Mouse (Mus musculus) cerebellum, postnatal 10 days (tissue): ENCODE data around the gene Exo1.

Source experiments
- DNase-seq, 2 experiments: peaks; one replicate each; pipeline ENCODE4 v3.0.0; 2021; ENCODE audit warnings: mixed read lengths in 2 of 2

Exo1 gene

GRCm38 (mm10) chr1:175880453-175881296 is at the start of gene Exo1:
Gene Exo1, plus strand, starts transcription at chr1:175880581.
- peak; percentile 92 for DNase-seq

- DNase-seq = no peak
These were observed 24.9 kb upstream of the Exo1 start for GRCm38 (mm10) chr1:175855515-175855914.

GRCm38 (mm10) chr1:175867050-175867449 is 13.3 kb upstream of the Exo1 start:
- no peak for DNase-seq

GRCm38 (mm10) chr1:175867558-175867957 is 12.8 kb upstream of the Exo1 start:
- peak; percentile 40 to 44 for DNase-seq

DNA sequence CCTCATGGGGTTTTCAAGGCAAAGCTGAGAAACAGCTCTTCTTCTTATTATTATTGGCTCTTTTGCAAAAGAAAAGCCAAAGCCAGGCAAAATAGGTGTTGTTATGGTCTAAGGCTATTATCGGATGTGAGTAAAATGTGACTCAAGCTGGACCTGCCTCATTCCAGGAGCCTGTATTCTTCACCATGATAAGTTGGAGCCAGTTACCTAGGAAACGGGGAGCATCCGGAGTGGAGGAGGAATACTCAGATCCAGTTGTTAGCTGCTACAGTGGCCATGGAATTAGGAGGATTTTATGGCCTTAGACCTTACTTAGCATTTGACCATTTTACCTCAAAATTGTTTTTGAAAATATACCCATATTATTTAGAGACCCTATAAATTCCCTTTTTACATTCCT is 9.7 kb upstream of the Exo1 start:
- DNase-seq = no peak

DNA sequence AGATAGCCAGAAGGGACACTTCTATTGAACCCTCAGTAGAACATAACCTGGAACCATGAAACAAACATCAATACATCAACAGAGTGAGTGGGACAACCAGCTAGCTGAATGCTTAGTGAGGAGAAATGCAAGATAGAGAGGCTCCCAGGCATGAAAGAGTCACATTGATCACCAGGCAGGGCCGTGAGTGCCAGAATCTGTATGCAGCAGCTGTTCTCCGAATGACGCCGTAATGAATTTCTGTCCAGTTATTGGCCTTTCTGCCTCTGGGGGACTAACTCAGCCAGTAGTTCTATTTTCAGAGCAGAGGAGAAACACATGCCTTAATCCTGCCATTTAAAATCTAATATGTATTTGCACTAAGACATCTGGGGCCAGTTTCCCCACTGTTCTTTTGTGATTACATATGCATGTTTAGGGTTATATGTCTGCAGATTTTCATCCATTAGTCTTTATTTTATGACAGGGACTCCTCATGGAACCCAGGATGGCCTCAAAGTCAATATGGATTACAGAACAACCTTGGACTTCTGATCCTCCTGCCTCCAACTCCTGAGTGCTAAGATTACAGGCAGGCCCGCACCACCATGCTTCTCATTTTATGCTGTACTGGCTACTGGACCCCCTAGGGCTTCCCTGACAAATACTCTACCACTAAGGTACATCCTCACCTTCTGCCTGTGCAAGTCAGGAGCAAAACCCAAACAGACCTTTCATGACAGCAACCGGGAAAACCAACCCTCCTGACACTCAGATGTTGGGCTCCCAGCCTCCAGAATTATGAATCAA is 8.2 kb upstream of the Exo1 start:
- peak; percentile 6 to 27 for DNase-seq

- peak; percentile 7 to 9 for DNase-seq
These were observed 3.0 kb downstream of the Exo1 start for GRCm38 (mm10) chr1:175883398-175883797.

DNA sequence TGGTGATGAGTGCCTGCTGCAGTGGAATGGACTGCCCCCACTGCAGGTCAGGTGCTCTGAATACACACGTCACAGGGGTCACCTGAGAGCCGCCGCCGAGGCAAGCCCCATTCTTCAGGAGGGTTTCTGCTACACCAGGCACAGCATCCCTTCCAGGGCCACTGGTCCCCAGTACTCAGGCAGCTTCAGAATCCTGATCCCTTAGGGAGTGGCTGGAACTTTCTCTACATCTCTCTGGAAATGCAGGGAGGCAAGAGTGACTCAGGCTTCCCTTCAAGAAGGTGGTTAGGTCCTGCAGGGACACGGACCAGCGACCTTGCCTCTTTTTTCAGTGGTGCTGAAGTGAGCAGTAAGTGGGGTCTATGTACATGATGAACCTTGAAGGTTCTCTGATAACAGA is 12.9 kb downstream of the Exo1 start:
- DNase-seq = no peak

- DNase-seq = no peak
These were observed 13.3 kb downstream of the Exo1 start for GRCm38 (mm10) chr1:175893726-175894125.

DNA sequence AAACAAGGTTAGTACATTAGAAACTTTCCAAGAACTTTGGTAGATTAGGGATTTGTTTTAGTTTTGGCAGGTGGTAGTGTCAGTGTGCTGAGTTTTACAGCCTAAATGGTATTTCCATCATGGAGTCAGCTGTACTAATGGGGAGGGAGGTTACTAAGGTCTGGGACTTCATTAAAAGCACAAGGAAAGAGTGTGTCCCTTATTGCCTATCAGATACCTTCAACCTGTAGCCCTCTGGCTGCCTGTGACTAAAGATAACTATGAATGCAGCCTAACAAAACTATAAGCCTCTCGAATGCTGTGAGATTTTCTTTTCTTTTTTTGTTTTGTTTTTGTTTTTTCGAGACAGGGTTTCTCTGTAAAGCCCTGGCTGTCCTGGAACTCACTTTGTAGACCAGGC is 30.8 kb downstream of the Exo1 start:
- no peak for DNase-seq

GRCm38 (mm10) chr1:175912038-175912437 is 31.7 kb downstream of the Exo1 start:
- no peak for DNase-seq

DNA sequence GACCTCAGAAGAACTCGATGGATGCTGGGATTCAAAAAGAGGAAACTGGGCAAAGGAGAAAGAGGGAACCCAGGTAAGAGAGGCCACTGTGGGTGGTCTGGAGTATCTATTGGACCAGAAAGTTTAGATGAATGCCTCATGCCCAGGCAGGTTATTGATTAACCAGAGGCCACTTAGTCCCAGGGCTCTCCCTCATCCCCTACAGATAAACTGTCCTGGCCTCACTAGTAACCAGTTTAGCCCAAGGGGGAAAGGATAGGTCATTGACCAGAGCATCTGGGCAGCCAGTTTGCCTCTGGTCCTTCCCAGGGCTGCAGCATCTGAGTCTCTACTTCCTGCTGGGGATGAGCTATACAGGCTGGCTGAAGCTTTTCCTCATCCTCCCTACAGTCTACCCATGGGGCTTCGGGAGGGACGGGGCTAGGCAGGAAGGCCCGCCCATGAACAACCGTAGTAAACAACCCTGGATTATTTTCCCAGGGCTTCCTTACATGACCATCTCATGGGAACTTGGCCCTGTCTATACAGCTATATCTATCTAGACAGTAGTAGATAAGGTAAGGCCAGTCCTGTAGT is 33.4 kb downstream of the Exo1 start:
- DNase-seq = no peak

GRCm38 (mm10) chr1:175920029-175920428 is 39.6 kb downstream of the Exo1 start, which contains the start of gene Gm38100:
Gene Gm38100, plus strand, starts transcription at chr1:175920329.
- DNase-seq = no peak

DNA sequence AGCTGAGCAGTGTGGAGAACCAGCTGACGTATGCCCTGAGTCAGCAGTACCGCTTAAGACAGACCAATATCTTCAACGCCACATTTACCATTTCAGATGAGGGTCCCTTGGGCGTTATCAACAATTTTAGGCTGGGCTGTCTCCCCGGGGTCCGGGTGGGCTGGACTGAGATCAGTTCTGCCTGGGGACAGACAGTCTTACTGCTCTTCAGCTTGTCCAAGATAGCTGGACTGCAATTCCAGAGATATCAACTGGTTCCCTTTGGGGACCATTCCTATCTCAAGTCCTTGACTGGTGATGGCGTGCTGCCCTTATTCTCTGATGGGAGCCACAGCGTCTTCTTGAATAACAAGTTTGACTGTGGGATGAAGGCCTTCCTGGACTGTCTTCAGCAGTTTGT is 40.7 kb downstream of the Exo1 start:
- no peak for DNase-seq

- peak; percentile 86 to 89 for DNase-seq
These were observed 43.7 kb downstream of the Exo1 start for GRCm38 (mm10) chr1:175923848-175924787.

DNA sequence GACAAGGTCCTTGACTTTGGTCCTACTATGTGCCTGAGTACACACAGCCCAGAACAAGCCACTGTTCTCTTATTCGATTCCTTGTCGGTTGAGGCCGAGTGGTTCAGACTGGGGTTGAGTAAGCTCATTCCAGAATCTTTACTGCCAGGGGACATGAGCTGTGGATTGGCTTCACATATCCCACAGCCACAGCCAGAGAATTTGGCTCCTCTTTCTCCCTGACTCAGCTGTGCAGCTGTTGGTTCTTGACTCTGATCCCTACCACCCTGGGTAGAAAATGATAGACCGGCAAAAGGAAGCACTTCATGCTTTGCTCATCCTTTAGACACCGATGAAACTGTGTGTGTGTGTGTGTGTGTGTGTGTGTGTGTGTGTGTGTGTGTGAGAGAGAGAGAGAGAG is 51.0 kb downstream of the Exo1 start:
- DNase-seq = no peak

GRCm38 (mm10) chr1:175936282-175936737 is 55.9 kb downstream of the Exo1 start:
- DNase-seq = peak; percentile 92 to 96

GRCm38 (mm10) chr1:175938731-175939130 is 58.4 kb downstream of the Exo1 start:
- no peak for DNase-seq

- no peak for DNase-seq
These were observed 62.8 kb downstream of the Exo1 start for GRCm38 (mm10) chr1:175943168-175943567.

DNA sequence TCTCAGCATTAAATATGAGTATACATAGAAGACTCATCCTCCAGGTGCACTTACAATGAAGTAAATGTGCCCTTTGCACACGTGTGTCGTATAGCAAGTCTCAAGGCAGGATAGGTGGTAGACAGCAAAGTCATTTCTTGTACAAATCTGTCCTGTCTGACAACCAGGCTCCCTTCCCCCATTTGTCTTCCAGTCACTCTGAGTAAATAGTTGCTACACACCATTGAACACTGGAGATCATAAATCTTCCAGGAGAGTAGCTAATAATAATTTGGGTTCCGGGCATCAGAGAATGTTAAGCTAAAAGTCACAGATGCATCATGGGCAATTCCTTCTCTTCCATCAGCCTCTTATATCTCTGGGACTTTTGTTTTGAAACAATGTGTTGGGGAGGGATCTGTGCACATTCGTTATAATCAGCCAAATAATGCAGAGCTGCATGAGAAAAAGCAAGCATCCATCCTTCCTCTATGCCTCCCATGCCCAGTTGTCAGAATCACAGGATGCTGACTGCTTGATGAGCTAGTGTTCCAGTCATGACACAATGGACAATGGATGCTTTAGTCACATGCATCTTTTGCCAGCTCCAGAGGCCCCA is 66.4 kb downstream of the Exo1 start:
- no peak for DNase-seq

DNA sequence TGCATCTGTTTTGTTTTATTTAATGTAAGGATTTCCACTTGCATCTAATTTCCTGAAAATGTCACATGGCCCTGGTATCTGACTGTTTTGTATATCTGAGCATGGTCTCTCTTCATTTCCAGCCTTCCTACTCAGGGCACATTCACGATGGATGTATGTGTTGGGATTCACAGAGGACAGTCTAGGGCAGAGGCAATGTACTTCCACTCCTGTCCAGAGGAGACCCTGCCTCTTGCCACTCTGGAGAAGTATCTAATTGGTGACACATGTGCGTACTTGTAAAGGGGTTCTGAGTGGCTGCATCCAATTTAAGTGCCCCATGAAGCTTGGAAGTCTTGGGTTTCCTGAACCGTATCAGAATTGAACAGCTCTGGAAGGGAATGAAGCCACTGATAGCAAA is 70.0 kb downstream of the Exo1 start:
- no peak for DNase-seq

- no peak for DNase-seq
These were observed 70.5 kb downstream of the Exo1 start for GRCm38 (mm10) chr1:175950851-175951250.
